Mouse (Mus musculus) lung, embryonic 14.5 days (tissue): ENCODE data around the gene Tnfrsf25. TPM values are rescaled to one million over a fixed set of nuclear protein-coding genes. Genes with fewer than 3 reads are reported as not detected.
A peak's percentile ranks its signal among the peaks of the same experiment; 100 is the strongest.

ENCODE experiments used
- ATAC-seq: fragments of 200-750 bp; cut with Nextera tagmentation; 2 replicates; pipeline ENCODE4 v1.8.0; 2017; ENCODE audit warnings: mild to moderate bottlenecking, moderate TSS enrichment, moderate library complexity; ENCODE audit not compliant: insufficient read depth
- DNase-seq: peaks from one replicate; pipeline ENCODE4 v3.0.0-alpha.2; 2015
- H3K27ac ChIP-seq: fragments of 300-500 bp; sonication (generic); 2 replicates; pipeline ENCODE4 v1.5.1; 2014; ENCODE audit warnings: low read depth, mild to moderate bottlenecking, moderate library complexity
- H3K27me3 ChIP-seq: fragments of 300-500 bp; sonication (generic); 2 replicates; pipeline ENCODE4 v1.6.1; 2014; ENCODE audit warnings: low read length, control low read depth; ENCODE audit not compliant: insufficient read depth
- H3K36me3 ChIP-seq: fragments of 300-500 bp; sonication (generic); 2 replicates; pipeline ENCODE4 v1.6.1; 2014; ENCODE audit warnings: control low read depth; ENCODE audit not compliant: insufficient read depth
- H3K4me1 ChIP-seq: fragments of 300-500 bp; sonication (generic); 2 replicates; pipeline ENCODE4 v1.6.1; 2014; ENCODE audit warnings: antibody characterized with exemption, control low read depth; ENCODE audit not compliant: insufficient read depth
- H3K4me2 ChIP-seq: fragments of 300-500 bp; sonication (generic); 2 replicates; pipeline ENCODE4 v1.6.1; 2014; ENCODE audit warnings: mild to moderate bottlenecking
- H3K4me3 ChIP-seq: fragments of 300-500 bp; sonication (generic); 2 replicates; pipeline ENCODE4 v1.5.1; 2014; ENCODE audit warnings: low read depth, low read length
- H3K9ac ChIP-seq: fragments of 300-500 bp; sonication (generic); 2 replicates; pipeline ENCODE4 v1.6.1; 2014
- H3K9me3 ChIP-seq: fragments of 300-500 bp; sonication (generic); 2 replicates; pipeline ENCODE4 v1.6.1; 2016; ENCODE audit warnings: low read depth, low read length, control low read depth
- CTCF ChIP-seq: IDR thresholded peaks from 2 replicates; pipeline ENCODE4 v1.5.1; 2016; ENCODE audit warnings: antibody characterized with exemption, low read depth
- WGBS: fragments of 180-500 bp; shearing (Covaris S2); extraction: QIAGEN DNeasy Blood & Tissue Kit; methylation state at CpG from one replicate; pipeline ENCODE4 v1.1.7; 2014; 5-methylcytosine and 5-hydroxymethylcytosine counted together
- polyA plus RNA-seq: library from polyadenylated mRNA; unstranded; fragments of >200 nt; fragmentation: Nextera tagmentation; extraction: Ambion mirVana; gene quantifications from 2 replicates; pipeline ENCODE4 v1.2.1, GENCODE M21; 2014

Tnfrsf25 gene
- polyA plus RNA-seq, 1 experiment from 2014 or later = 0.75 TPM

DNA sequence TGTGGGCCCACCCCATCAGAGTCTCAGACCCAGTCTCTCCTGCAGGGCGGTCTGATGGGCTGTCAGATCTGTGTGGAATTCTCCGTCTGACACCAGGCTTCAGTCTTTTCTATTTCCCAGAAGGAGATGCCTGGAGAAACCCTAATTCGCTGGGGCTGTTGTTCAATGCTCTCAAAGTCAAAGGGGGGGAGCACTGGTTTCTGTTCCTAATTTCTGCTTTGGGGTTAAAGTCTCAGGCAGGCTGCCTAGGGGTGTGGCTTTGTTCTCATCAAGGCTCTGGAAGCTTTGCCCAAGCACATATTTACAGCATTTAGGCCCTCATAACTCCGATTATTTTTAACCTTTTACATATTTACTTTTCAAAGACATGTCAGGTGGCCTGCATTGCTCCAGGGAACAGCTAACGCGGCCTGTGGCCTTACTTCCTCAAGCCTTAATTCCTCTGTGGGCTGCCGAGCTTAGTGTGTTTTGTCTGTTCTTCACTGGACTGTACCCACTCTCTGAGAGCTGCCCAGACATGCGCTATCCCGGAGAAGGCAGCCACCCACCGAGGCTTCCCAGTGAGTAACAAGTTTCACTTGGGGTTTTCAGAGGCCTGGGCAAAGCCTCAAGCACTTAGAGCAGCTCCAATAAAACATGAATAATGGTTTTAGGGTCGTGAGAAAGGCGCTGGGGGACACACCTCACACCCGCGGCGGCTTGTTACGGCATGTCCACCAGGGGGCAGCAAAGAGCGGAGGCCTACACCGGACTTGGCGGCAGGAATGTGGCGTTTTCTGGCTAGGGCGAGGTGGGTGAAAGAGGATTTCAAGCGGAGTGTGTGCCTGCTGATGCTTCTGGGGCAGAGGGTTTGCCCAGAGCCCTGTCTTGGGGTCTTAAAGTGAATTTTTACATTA lies 49.5 kb downstream of the Tnfrsf25 start:
- Histone ChIP-seq H3K36me3 (no peaks in the 10 kb centered on the region), H3K4me3 (no peak overlapping the region), H3K27me3 (peaks cover 22% of the 10 kb centered on the region), H3K4me2 (no peak overlapping the region), H3K4me1 (no peaks in the 10 kb centered on the region), H3K9ac (no peak overlapping the region), H3K9me3 (no peaks in the 10 kb centered on the region), H3K27ac (no peak overlapping the region)
- WGBS = 23% methylated on average over 22 of the region's 22 CpGs
- TF ChIP-seq CTCF = peak; percentile 96
- ATAC-seq = peak; percentile 39; the same call in 1 of the 2 replicates
- peak; percentile 76 for DNase-seq

DNA sequence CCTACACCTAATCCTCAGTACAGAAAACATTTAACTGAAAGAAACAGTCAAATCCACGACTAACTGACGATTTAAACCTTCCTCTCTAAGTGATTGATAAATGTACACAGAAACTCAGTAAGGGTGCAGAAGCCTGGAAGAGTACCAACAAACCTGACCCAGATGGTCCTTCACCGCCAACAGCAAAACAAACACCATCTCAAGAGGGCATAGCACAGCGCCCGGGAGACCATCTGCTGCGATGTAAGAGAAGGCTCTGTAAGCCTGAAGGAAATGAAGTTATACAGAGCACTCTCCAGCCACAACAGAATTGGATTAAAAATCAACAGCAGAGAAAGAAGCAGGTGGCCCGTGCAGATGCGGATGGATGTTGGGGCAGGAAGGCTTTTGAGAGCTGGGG lies 52.3 kb downstream of the Tnfrsf25 start:
- H3K36me3 ChIP-seq = no peaks in the 10 kb centered on the region
- H3K27ac ChIP-seq = no peak overlapping the region
- DNase-seq (peak; percentile 36), ATAC-seq (peak; percentile 63; the same call in 1 of the 2 replicates)
- 31% methylated on average over 8 of the region's 8 CpGs for WGBS
- no peak for TF ChIP-seq CTCF
- H3K9ac ChIP-seq = no peak overlapping the region
- no peak overlapping the region for H3K4me2 ChIP-seq
- no peaks in the 10 kb centered on the region for H3K9me3 ChIP-seq
- H3K4me3 ChIP-seq = no peak overlapping the region
- no peaks in the 10 kb centered on the region for H3K4me1 ChIP-seq
- 0 out of 2 replicates have a peak, but pooled peaks cover 4% of the 10 kb centered on the region for H3K27me3 ChIP-seq

DNA sequence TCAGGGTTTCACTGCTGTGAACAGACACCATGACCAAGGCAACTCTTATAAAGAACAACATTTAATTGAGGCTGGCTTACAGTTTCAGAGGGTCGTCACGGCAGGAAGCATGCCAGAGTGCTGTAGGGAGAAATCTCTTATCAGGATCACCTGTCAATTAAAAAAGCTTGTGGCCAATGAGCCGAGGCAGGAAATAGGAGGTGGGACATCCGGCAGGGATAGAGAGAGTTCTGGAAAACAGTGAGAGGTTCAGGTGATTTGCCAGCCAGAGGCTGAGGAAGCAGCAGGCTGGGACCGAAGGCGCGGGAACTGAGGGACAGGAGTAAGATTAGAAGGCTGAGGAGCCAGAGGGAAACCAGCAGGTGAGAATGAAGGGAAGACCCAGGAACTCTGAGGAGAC lies 53.4 kb downstream of the Tnfrsf25 start:
- no peak for DNase-seq
- H3K4me1 ChIP-seq = no peaks in the 10 kb centered on the region
- no peak overlapping the region for H3K4me3 ChIP-seq
- no peak overlapping the region for H3K27ac ChIP-seq
- H3K4me2 ChIP-seq = no peak overlapping the region
- H3K27me3 ChIP-seq = 0 out of 2 replicates have a peak, but pooled peaks cover 4% of the 10 kb centered on the region
- ATAC-seq = no peak
- H3K36me3 ChIP-seq = no peaks in the 10 kb centered on the region
- H3K9ac ChIP-seq = no peak overlapping the region
- H3K9me3 ChIP-seq = no peaks in the 10 kb centered on the region
- TF ChIP-seq CTCF = no peak
- 71% methylated on average over 7 of the region's 7 CpGs for WGBS

Other genes starting within 250 kb of the Tnfrsf25 start
- 65.9 and 66.6 TPM in 2 replicates for gene Dnajc11, start 182.2 kb upstream of the Tnfrsf25 start, polyA plus RNA-seq
- 27.2 and 31.2 TPM in 2 replicates for gene Thap3, start 126.9 kb upstream of the Tnfrsf25 start, polyA plus RNA-seq
- 28.4 and 32.3 TPM in 2 replicates for gene Phf13, start 119.7 kb upstream of the Tnfrsf25 start, polyA plus RNA-seq
- 10.3 and 10.6 TPM in 2 replicates for gene Klhl21, start 107.1 kb upstream of the Tnfrsf25 start, polyA plus RNA-seq
- gene Zbtb48, start 88.3 kb upstream of the Tnfrsf25 start, polyA plus RNA-seq = 22.7 and 26.8 TPM in 2 replicates
- 0.23 and 0.30 TPM in 2 replicates for gene Tas1r1, start 77.4 kb upstream of the Tnfrsf25 start, polyA plus RNA-seq
- gene Nol9, start 76.6 kb upstream of the Tnfrsf25 start, polyA plus RNA-seq = 38.9 and 42.9 TPM in 2 replicates
- 13.5 and 18.5 TPM in 2 replicates for gene Plekhg5, start 43.4 kb upstream of the Tnfrsf25 start, polyA plus RNA-seq
- gene Espn, start 36.4 kb downstream of the Tnfrsf25 start, polyA plus RNA-seq = 11.5 and 11.6 TPM in 2 replicates
- gene Hes2, start 42.9 kb downstream of the Tnfrsf25 start, polyA plus RNA-seq = 0.18 TPM in 1 of 2 replicates, not detected in the other
- 50.3 and 55.8 TPM in 2 replicates for gene Acot7, start 62.2 kb downstream of the Tnfrsf25 start, polyA plus RNA-seq
- 19.5 and 20.0 TPM in 2 replicates for gene Gpr153, start 158.3 kb downstream of the Tnfrsf25 start, polyA plus RNA-seq
- gene Hes3, start 175.7 kb downstream of the Tnfrsf25 start, polyA plus RNA-seq = not detected in 2 replicates
- gene Icmt, start 181.3 kb downstream of the Tnfrsf25 start, polyA plus RNA-seq = 31.2 and 31.8 TPM in 2 replicates
- gene Rnf207, start 203.1 kb downstream of the Tnfrsf25 start, polyA plus RNA-seq = 0.36 and 0.65 TPM in 2 replicates
- 428 and 464 TPM in 2 replicates for gene Rpl22, start 209.8 kb downstream of the Tnfrsf25 start, polyA plus RNA-seq
- 0.03 and 0.07 TPM in 2 replicates for gene Chd5, start 222.7 kb downstream of the Tnfrsf25 start, polyA plus RNA-seq